ENCODE assay signal across 9 mouse cellular contexts in the genomic region with DNA sequence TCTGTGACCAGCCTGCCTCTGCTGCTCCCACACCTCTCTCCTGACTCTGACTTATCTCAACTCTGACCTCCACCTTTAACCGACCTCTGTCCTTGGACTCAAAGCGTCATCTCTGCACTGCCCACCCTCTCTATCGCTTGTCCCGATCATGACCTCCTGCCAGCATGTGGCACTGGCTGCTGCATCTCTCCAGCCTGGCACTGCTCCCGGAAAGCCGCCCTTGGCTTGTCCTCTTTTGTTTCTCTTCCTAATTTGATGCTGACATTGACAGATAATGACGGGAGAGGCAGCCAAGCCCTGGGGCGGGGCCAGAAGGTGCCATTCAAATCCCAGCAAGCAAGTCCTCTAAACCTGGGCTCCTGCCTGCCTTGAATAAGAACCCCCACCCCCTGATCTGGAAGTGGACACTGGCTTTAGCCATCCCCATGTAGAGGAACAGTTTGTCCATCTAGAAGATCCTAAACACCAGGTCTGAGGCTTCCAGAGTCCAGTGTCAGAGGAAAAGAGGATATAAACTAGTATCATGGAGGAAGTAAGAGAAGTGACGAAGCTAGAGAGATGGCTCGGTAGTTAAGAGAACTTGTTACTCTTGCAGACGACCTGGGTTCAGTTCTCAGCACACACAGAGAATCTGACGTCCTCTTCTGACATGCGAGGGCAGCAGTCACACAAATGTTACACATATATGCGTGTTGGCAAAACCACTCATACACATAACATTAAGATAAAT. TPM values are rescaled to one million over a fixed set of nuclear protein-coding genes. Genes with fewer than 3 reads are reported as not detected.
DNase-seq lines count a peak whose midpoint lies in the region; ATAC-seq and TF ChIP-seq lines count a peak whose summit lies in the region.
"Had no signal": no experiment of that assay in that cellular context is flagged by ENCODE, and none has a peak within 500 bp of the region (broad histone marks: within the 10 kb centered on the region; RNA-seq: fewer than 3 reads in every experiment).

No protein-coding gene starts in this region.

- TF ChIP-seq EP300 in heart, postnatal 0 days (IDR thresholded peaks at IDR 0.05; ENCODE audit: low read depth), result peak; percentile 92

- no peak for TF ChIP-seq CTCF in kidney, adult 2 months (conservative IDR thresholded peaks at IDR 0.05; ENCODE audit: insufficient read depth, insufficient read length, low read depth, low read length)
- no peak for TF ChIP-seq CTCF in heart, postnatal 0 days (IDR thresholded peaks at IDR 0.05; ENCODE audit: low read depth)

- 54% methylated on average over 14 of the region's 14 CpGs for whole genome bisulfite sequencing in kidney, adult 2 months
- WGBS in kidney, embryonic 15.5 days, result 65% methylated on average over 14 of the region's 14 CpGs
- WGBS in heart, postnatal 0 days, result 39% methylated on average over 14 of the region's 14 CpGs
- 53% methylated on average over 14 of the region's 14 CpGs for WGBS in neural tube, embryonic 15.5 days

- H3K9me3 ChIP-seq in kidney, embryonic 15.5 days (replicated peaks), result no peaks in the 10 kb centered on the region
- no peaks in the 10 kb centered on the region for H3K9me3 ChIP-seq in heart, postnatal 0 days (replicated peaks; ENCODE audit: control insufficient read depth, low read length)
- no peaks in the 10 kb centered on the region for H3K9me3 ChIP-seq in neural tube, embryonic 15.5 days (replicated peaks)
- H3K9me3 ChIP-seq: G1E had no signal

- DNase-seq in kidney, adult 2 months, result peak; percentile 52
- peak; percentile 84 for DNase-seq in adipocyte (ENCODE audit: low spot score)
- DNase-seq in cerebellum, postnatal 4 days (ENCODE audit: low spot score in 2 of 2), result peak; percentile 62 to 88
- DNase-seq in heart, postnatal 0 days (ENCODE audit: low spot score), result peak; percentile 93
- peak; percentile 88 for DNase-seq in lung, postnatal 10 days
- no peak for DNase-seq in thymus, adult 18-20 months

- H3K9ac ChIP-seq in kidney, embryonic 15.5 days, result no peak overlapping the region
- H3K9ac ChIP-seq in heart, postnatal 0 days (replicated peaks; ENCODE audit: low read depth, low read length), result no peak overlapping the region
- no peak overlapping the region for H3K9ac ChIP-seq in neural tube, embryonic 15.5 days (replicated peaks)

- ATAC-seq in kidney, embryonic 15.5 days (replicated peaks; ENCODE audit: low FRiP score), result no peak
- ATAC-seq in heart, postnatal 0 days (ENCODE audit: insufficient read depth, low read depth), result peak; percentile 97
- no peak for ATAC-seq in neural tube, embryonic 15.5 days (ENCODE audit: low FRiP score)

- TF ChIP-seq POLR2A in kidney, adult 2 months (IDR thresholded peaks at IDR 0.05; ENCODE audit: low read depth, low read length), result no peak

- H3K36me3 ChIP-seq in kidney, adult 2 months (ENCODE audit: control insufficient read depth, insufficient read depth, low read length), result no peaks in the 10 kb centered on the region
- no peaks in the 10 kb centered on the region for H3K36me3 ChIP-seq in kidney, embryonic 15.5 days
- H3K36me3 ChIP-seq in heart, postnatal 0 days (replicated peaks; ENCODE audit: control insufficient read depth, insufficient read depth, low read length), result no peaks in the 10 kb centered on the region
- no peaks in the 10 kb centered on the region for H3K36me3 ChIP-seq in neural tube, embryonic 15.5 days
- H3K36me3 ChIP-seq: G1E had no signal

- H3K4me2 ChIP-seq in kidney, embryonic 15.5 days, result no peak overlapping the region
- H3K4me2 ChIP-seq in heart, postnatal 0 days (ENCODE audit: low read depth, low read length), result no peak overlapping the region
- no peak overlapping the region for H3K4me2 ChIP-seq in neural tube, embryonic 15.5 days

- H3K4me1 ChIP-seq in kidney, adult 2 months (ENCODE audit: control insufficient read depth, insufficient read depth, low read length), result no peaks in the 10 kb centered on the region
- H3K4me1 ChIP-seq in kidney, embryonic 15.5 days, result 0 out of 2 replicates have a peak, but pooled peaks cover 3% of the 10 kb centered on the region
- H3K4me1 ChIP-seq in heart, postnatal 0 days (ENCODE audit: control insufficient read depth, insufficient read depth), result peaks cover 13% of the 10 kb centered on the region
- H3K4me1 ChIP-seq in neural tube, embryonic 15.5 days, result 0 out of 2 replicates have a peak, but pooled peaks cover 4% of the 10 kb centered on the region

- no peak overlapping the region for H3K4me3 ChIP-seq in kidney, adult 2 months (ENCODE audit: insufficient read depth, low read depth, low read length)
- H3K4me3 ChIP-seq in kidney, embryonic 15.5 days (replicated peaks), result no peak overlapping the region
- H3K4me3 ChIP-seq in heart, postnatal 0 days (ENCODE audit: low read depth, low read length), result no peak overlapping the region
- no peak overlapping the region for H3K4me3 ChIP-seq in neural tube, embryonic 15.5 days (replicated peaks)

- H3K27ac ChIP-seq in kidney, adult 2 months (ENCODE audit: insufficient read depth, low read depth, low read length), result no peak overlapping the region
- no peak overlapping the region for H3K27ac ChIP-seq in kidney, embryonic 15.5 days
- peak overlapping the region; percentile 88 for H3K27ac ChIP-seq in heart, postnatal 0 days (ENCODE audit: low read depth)
- no peak overlapping the region for H3K27ac ChIP-seq in neural tube, embryonic 15.5 days (replicated peaks)

- no peaks in the 10 kb centered on the region for H3K27me3 ChIP-seq in kidney, adult 2 months (replicated peaks; ENCODE audit: control insufficient read depth, insufficient read depth, low read length)
- H3K27me3 ChIP-seq in kidney, embryonic 15.5 days, result no peaks in the 10 kb centered on the region
- H3K27me3 ChIP-seq in heart, postnatal 0 days (ENCODE audit: control insufficient read depth, insufficient read depth, low read length), result no peaks in the 10 kb centered on the region
- H3K27me3 ChIP-seq in neural tube, embryonic 15.5 days (replicated peaks), result no peaks in the 10 kb centered on the region; the same call in 1 of the 2 replicates

RNA-seq across cellular contexts. Expression of gene Lyrm9, which starts 22.6 kb away (rescaled TPM):
- polyA plus RNA-seq in kidney, adult 2 months (2012; rRNA removed), result 22.4 and 24.9 TPM in 2 replicates
- polyA plus RNA-seq in kidney, embryonic 15.5 days (2015; fragmentation: Nextera tagmentation; extraction: Ambion mirVana), result 22.5 and 25.5 TPM in 2 replicates
- 6.9 TPM in 2 replicates for total RNA-seq in heart, postnatal 0 days (2014; rRNA removed; ENCODE audit: low replicate concordance)
- 47.0 and 51.7 TPM in 2 replicates for polyA plus RNA-seq in heart, postnatal 0 days (2015; fragmentation: Nextera tagmentation; extraction: Ambion mirVana)
- polyA plus RNA-seq in neural tube, embryonic 15.5 days (2015; fragmentation: Nextera tagmentation; extraction: Ambion mirVana), result 34.0 and 42.0 TPM in 2 replicates

RNA-seq across cellular contexts. Expression of gene Ccnq, which starts 52.2 kb away (rescaled TPM):
- 56.9 and 60.1 TPM in 2 replicates for polyA plus RNA-seq in kidney, adult 2 months (2012; rRNA removed)
- 41.8 and 45.7 TPM in 2 replicates for polyA plus RNA-seq in kidney, embryonic 15.5 days (2015; fragmentation: Nextera tagmentation; extraction: Ambion mirVana)
- total RNA-seq in heart, postnatal 0 days (2014; rRNA removed; ENCODE audit: low replicate concordance), result 43.9 and 58.6 TPM in 2 replicates
- 31.0 and 32.3 TPM in 2 replicates for polyA plus RNA-seq in heart, postnatal 0 days (2015; fragmentation: Nextera tagmentation; extraction: Ambion mirVana)
- polyA plus RNA-seq in neural tube, embryonic 15.5 days (2015; fragmentation: Nextera tagmentation; extraction: Ambion mirVana), result 31.2 and 32.2 TPM in 2 replicates

Comparison
In these comparisons a context has a peak if more than half of its experiments do, and no peak if none do; other contexts are left out.
1. DNase-seq: peak in kidney, adult 2 months (single experiment), adipocyte (single experiment), cerebellum, postnatal 4 days (2 of 2), heart, postnatal 0 days (single experiment) and lung, postnatal 10 days (single experiment); none in thymus, adult 18-20 months (0 of 2).